Comparison of ENCODE assay signal across 8 mouse cellular contexts in genomic region chr3:93406992-93407391, GRCm38 (mm10). TPM values are rescaled to one million over a fixed set of nuclear protein-coding genes. Genes with fewer than 3 reads are reported as not detected.
DNase-seq lines count a peak whose midpoint lies in the region; ATAC-seq lines count a peak whose summit lies in the region.

No protein-coding gene starts in this region.

- no peak for ATAC-seq in embryonic facial prominence, embryonic 11.5 days (replicated peaks; ENCODE audit: insufficient number of reproducible peaks, low FRiP score, low TSS enrichment, low read depth)
- 0 out of 2 replicates have a peak, but pooled peaks have one; percentile 37 for ATAC-seq in midbrain, embryonic 13.5 days

- no peak overlapping the region for H3K9ac ChIP-seq in embryonic facial prominence, embryonic 11.5 days (replicated peaks; ENCODE audit: low read length)
- H3K9ac ChIP-seq in midbrain, embryonic 13.5 days (replicated peaks), result no peak overlapping the region

- no peak overlapping the region for H3K4me2 ChIP-seq in embryonic facial prominence, embryonic 11.5 days (ENCODE audit: low read depth, low read length)
- H3K4me2 ChIP-seq in midbrain, embryonic 13.5 days (replicated peaks), result no peak overlapping the region

- no peaks in the 10 kb centered on the region for H3K4me1 ChIP-seq in embryonic facial prominence, embryonic 11.5 days (ENCODE audit: control insufficient read depth, insufficient read depth, low read length)
- no peaks in the 10 kb centered on the region for H3K4me1 ChIP-seq in midbrain, embryonic 13.5 days (replicated peaks)

- DNase-seq in gastrocnemius, adult 18-20 months (ENCODE audit: low spot score), result peak; percentile 2
- DNase-seq in gastrocnemius, postnatal 10 days, result no peak
- DNase-seq in thymus, postnatal 14 days, result peak; percentile 16
- no peak for DNase-seq in thymus, postnatal 0 days (ENCODE audit: low spot score)
- peak; percentile 60 for DNase-seq in embryonic facial prominence, embryonic 11.5 days (ENCODE audit: low spot score)
- peak; percentile 40 to 42 for DNase-seq in kidney, postnatal 25 days
- no peak for DNase-seq in spleen, postnatal 14 days (ENCODE audit: low spot score in 2 of 2)

- 33% methylated on average over 5 of the region's 5 CpGs for WGBS in embryonic facial prominence, embryonic 11.5 days
- WGBS in midbrain, embryonic 13.5 days, result 41% methylated on average over 5 of the region's 5 CpGs

- H3K27ac ChIP-seq in embryonic facial prominence, embryonic 11.5 days (replicated peaks; ENCODE audit: low read depth, low read length), result no peak overlapping the region
- no peak overlapping the region for H3K27ac ChIP-seq in midbrain, embryonic 13.5 days

- H3K9me3 ChIP-seq in embryonic facial prominence, embryonic 11.5 days (replicated peaks; ENCODE audit: control insufficient read depth, low read length), result no peaks in the 10 kb centered on the region
- H3K9me3 ChIP-seq in midbrain, embryonic 13.5 days, result no peaks in the 10 kb centered on the region

- H3K27me3 ChIP-seq in embryonic facial prominence, embryonic 11.5 days (ENCODE audit: control insufficient read depth, insufficient read depth, low read length), result no peaks in the 10 kb centered on the region
- no peaks in the 10 kb centered on the region for H3K27me3 ChIP-seq in midbrain, embryonic 13.5 days

- H3K4me3 ChIP-seq in embryonic facial prominence, embryonic 11.5 days (ENCODE audit: low read depth, low read length), result no peak overlapping the region
- H3K4me3 ChIP-seq in midbrain, embryonic 13.5 days (replicated peaks), result no peak overlapping the region

- H3K36me3 ChIP-seq in embryonic facial prominence, embryonic 11.5 days (replicated peaks; ENCODE audit: control insufficient read depth, insufficient read depth, low read depth, low read length), result no peaks in the 10 kb centered on the region
- H3K36me3 ChIP-seq in midbrain, embryonic 13.5 days, result no peaks in the 10 kb centered on the region

RNA-seq across cellular contexts. Expression of gene Rptn, which starts 13.5 kb away (rescaled TPM):
- not detected for total RNA-seq in gastrocnemius, adult 18-20 months (2021)
- not detected for total RNA-seq in gastrocnemius, postnatal 10 days (2021)
- polyA plus RNA-seq in thymus, postnatal 0 days (2015; fragmentation: Nextera tagmentation; extraction: Ambion mirVana), result 0.53 and 0.54 TPM in 2 replicates
- polyA plus RNA-seq in embryonic facial prominence, embryonic 11.5 days (2014; fragmentation: Nextera tagmentation; extraction: Ambion mirVana), result not detected in 2 replicates
- not detected in 2 replicates for polyA plus RNA-seq in midbrain, embryonic 13.5 days (2015; fragmentation: Nextera tagmentation; extraction: Ambion mirVana)

RNA-seq across cellular contexts. Expression of gene Tchh, which starts 35.1 kb away (rescaled TPM):
- total RNA-seq in gastrocnemius, adult 18-20 months (2021), result under 1 TPM; 0.07 TPM
- under 1 TPM; 0.25 to 0.35 TPM for total RNA-seq in gastrocnemius, postnatal 10 days (2021)
- 0.98 and 1.0 TPM in 2 replicates for polyA plus RNA-seq in thymus, postnatal 0 days (2015; fragmentation: Nextera tagmentation; extraction: Ambion mirVana)
- 0.42 TPM in 2 replicates for polyA plus RNA-seq in embryonic facial prominence, embryonic 11.5 days (2014; fragmentation: Nextera tagmentation; extraction: Ambion mirVana)
- 0.74 and 0.75 TPM in 2 replicates for polyA plus RNA-seq in midbrain, embryonic 13.5 days (2015; fragmentation: Nextera tagmentation; extraction: Ambion mirVana)

Comparison
In these comparisons a context has a peak if more than half of its experiments do, and no peak if none do; other contexts are left out.
1. DNase-seq: peak in gastrocnemius, adult 18-20 months (single experiment), thymus, postnatal 14 days (single experiment), embryonic facial prominence, embryonic 11.5 days (single experiment) and kidney, postnatal 25 days (2 of 2); none in gastrocnemius, postnatal 10 days (single experiment), thymus, postnatal 0 days (single experiment) and spleen, postnatal 14 days (0 of 2).